Mouse (Mus musculus): ENCODE measurements around the gene Egr4.

DNA sequence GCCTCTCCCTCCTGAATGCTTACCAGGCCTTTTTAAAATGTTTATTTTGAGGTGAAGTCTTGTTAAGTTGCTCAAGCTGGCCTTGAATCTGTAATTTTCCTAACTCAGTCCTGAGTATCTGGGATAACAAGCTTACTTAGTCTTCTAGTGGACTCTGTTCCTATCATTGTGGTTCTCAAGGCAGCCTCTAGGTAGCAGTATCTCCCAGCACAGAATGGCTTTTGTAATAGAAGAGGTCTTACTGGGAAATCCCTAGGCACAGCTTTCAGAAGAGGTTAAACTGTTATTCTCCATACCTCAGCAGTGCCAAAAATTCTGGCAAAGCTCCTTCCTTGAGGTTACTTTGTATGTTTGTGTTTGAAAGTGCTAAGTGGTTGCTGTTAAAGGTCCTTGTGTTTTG lies 48.0 kb downstream of the Egr4 start:
- TF ChIP-seq POLR2A (IDR thresholded peaks at IDR 0.05; ENCODE audit: extremely low read depth, insufficient read depth, low read length) (no peak), CTCF (IDR thresholded peaks at IDR 0.05; ENCODE audit: extremely low read depth, insufficient read depth, low read length) (peak; percentile 36; the same call in 1 of the 2 replicates)

All from cortical plate, adult 2 months (tissue).